Mouse (Mus musculus): ENCODE measurements around the gene Hist1h4h.

- TF ChIP-seq POLR2A (IDR thresholded peaks at IDR 0.05; ENCODE audit: borderline replicate concordance, control insufficient read depth, low read depth, low read length): no peak
- no peak for TF ChIP-seq CTCF (IDR thresholded peaks at IDR 0.05; ENCODE audit: control insufficient read depth, insufficient read depth, low read length)
Measured at GRCm38 (mm10) chr13:23491990-23492389, 38.9 kb upstream of the Hist1h4h start.
